Mouse (Mus musculus) hindbrain, embryonic 16.5 days (tissue): Measurements from ENCODE around the gene Dennd1a. TPM values are rescaled to one million over a fixed set of nuclear protein-coding genes. Genes with fewer than 3 reads are reported as not detected.

Source experiments
- ATAC-seq: fragments of 200-750 bp; cut with Nextera tagmentation; 2 replicates; pipeline ENCODE4 v1.8.0; 2017; ENCODE audit warnings: moderate TSS enrichment, moderate library complexity
- H3K27ac ChIP-seq: fragments of 300-500 bp; sonication (generic); 2 replicates; pipeline ENCODE4 v1.5.1; 2014; ENCODE audit warnings: low read depth, mild to moderate bottlenecking, control low read depth, low read length, moderate library complexity
- H3K27me3 ChIP-seq: fragments of 300-500 bp; sonication (generic); replicated peaks from 2 replicates; pipeline ENCODE4 v1.6.1; 2014; ENCODE audit warnings: low read length; ENCODE audit not compliant: control insufficient read depth, insufficient read depth
- H3K36me3 ChIP-seq: fragments of 300-500 bp; sonication (generic); 2 replicates; pipeline ENCODE4 v1.6.1; 2014; ENCODE audit warnings: mild to moderate bottlenecking, low read length, moderate library complexity, mixed read lengths; ENCODE audit not compliant: control insufficient read depth, insufficient read depth
- H3K4me1 ChIP-seq: fragments of 300-500 bp; sonication (generic); 2 replicates; pipeline ENCODE4 v1.6.1; 2014; ENCODE audit warnings: low read depth, low read length; ENCODE audit not compliant: control insufficient read depth, insufficient read depth
- H3K4me2 ChIP-seq: fragments of 300-500 bp; sonication (generic); 2 replicates; pipeline ENCODE4 v1.6.1; 2014; ENCODE audit warnings: mild to moderate bottlenecking, low read length, control low read depth, moderate library complexity
- H3K4me3 ChIP-seq: fragments of 300-500 bp; sonication (generic); 2 replicates; pipeline ENCODE4 v1.5.1; 2014; ENCODE audit warnings: mild to moderate bottlenecking, low read length, control low read depth, moderate library complexity
- H3K9ac ChIP-seq: fragments of 300-500 bp; sonication (generic); 2 replicates; pipeline ENCODE4 v1.6.1; 2014; ENCODE audit warnings: low read depth, mild to moderate bottlenecking, control low read depth, low read length, moderate library complexity
- H3K9me3 ChIP-seq: fragments of 300-500 bp; sonication (generic); 2 replicates; pipeline ENCODE4 v1.6.1; 2014; ENCODE audit warnings: mild to moderate bottlenecking, low read length, moderate library complexity; ENCODE audit not compliant: control insufficient read depth
- WGBS: fragments of 180-500 bp; shearing (Covaris S2); extraction: QIAGEN DNeasy Blood & Tissue Kit; methylation state at CpG from one replicate; pipeline ENCODE4 v1.1.7; 2014; 5-methylcytosine and 5-hydroxymethylcytosine counted together
- polyA plus RNA-seq: library from polyadenylated mRNA; unstranded; fragments of >200 nt; fragmentation: Nextera tagmentation; extraction: Ambion mirVana; gene quantifications from 2 replicates; pipeline ENCODE4 v1.2.1, GENCODE M21; 2015

Gene Dennd1a
- polyA plus RNA-seq, 1 experiment from 2014 or later = 15.4 TPM

DNA sequence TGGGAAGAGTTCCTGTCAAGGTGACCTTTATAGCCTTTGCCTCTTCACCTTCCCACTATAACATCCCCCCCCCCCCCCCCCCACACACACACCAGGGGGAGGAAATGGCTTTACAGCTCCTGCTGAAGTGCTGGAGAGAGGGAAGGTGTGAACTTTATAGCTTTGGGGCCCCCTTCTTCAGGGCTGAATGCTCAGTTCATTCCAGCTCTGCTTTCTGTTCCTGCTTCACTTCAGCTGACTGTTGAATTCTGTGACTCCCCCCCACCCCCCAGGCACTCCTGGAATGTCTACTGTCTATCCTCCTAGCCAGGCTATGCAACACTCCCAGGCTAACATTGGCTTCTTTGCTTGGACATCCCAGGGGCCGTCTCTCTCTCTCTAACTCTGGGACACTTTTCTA lies 491.2 kb downstream of the Dennd1a start:
- Histone ChIP-seq H3K4me2 (no peak overlapping the region), H3K9ac (no peak overlapping the region), H3K4me1 (no peaks in the 10 kb centered on the region), H3K27ac (no peak overlapping the region), H3K36me3 (0 out of 2 replicates have a peak, but pooled peaks cover 2% of the 10 kb centered on the region), H3K27me3 (peaks cover 6% of the 10 kb centered on the region; the same call in 1 of the 2 replicates), H3K9me3 (no peaks in the 10 kb centered on the region; the same call in 1 of the 2 replicates), H3K4me3 (no peak overlapping the region)
- 72% methylated on average over 1 of the region's 1 CpGs for WGBS
- ATAC-seq = no peak

DNA sequence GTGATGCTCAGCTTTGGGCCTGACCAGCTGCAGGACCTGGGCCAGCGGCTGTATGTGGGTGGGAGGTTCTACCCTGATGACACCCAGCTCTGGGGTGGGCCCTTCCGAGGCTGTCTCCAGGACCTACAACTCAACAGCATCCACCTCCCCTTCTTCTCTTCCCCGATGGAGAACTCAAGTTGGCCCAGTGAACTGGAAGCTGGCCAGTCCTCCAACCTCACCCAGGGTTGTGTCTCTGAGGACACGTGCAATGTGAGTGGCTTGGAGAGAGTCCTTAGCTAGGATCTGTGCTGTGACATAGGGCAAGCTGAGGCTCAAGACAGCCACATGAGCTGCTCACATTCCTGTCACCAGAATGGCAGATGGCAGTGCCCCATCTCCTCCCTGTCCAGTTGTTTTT lies 495.9 kb downstream of the Dennd1a start:
- Histone ChIP-seq H3K9me3 (no peaks in the 10 kb centered on the region; the same call in 1 of the 2 replicates), H3K27ac (no peak overlapping the region), H3K9ac (no peak overlapping the region), H3K27me3 (peaks cover 6% of the 10 kb centered on the region; the same call in 1 of the 2 replicates), H3K4me3 (no peak overlapping the region), H3K4me2 (no peak overlapping the region), H3K36me3 (no peaks in the 10 kb centered on the region), H3K4me1 (peaks cover 3% of the 10 kb centered on the region; the same call in 1 of the 2 replicates)
- WGBS = 80% methylated on average over 4 of the region's 4 CpGs
- ATAC-seq = no peak

DNA sequence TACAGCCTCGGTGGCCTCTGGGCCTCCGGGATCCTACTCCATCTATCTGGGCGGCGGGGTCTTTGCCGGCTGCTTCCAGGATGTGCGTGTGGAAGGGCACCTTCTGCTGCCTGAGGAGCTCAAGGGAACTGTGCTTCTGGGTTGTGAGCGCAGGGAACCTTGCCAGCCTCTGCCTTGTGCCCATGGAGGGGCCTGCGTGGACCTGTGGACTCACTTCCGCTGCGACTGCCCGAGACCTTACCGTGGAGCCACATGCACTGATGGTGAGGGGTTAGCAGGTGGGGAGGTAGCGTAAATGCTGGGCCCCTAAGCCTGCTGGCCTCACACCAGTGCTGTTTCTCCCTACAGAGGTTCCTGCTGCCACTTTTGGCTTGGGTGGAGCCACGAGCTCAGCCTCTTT lies 496.5 kb downstream of the Dennd1a start:
- Histone ChIP-seq H3K4me3 (no peak overlapping the region), H3K4me1 (peaks cover 3% of the 10 kb centered on the region; the same call in 1 of the 2 replicates), H3K4me2 (no peak overlapping the region), H3K27me3 (peaks cover 6% of the 10 kb centered on the region; the same call in 1 of the 2 replicates), H3K36me3 (no peaks in the 10 kb centered on the region), H3K9me3 (no peaks in the 10 kb centered on the region; the same call in 1 of the 2 replicates), H3K27ac (no peak overlapping the region), H3K9ac (no peak overlapping the region)
- no peak for ATAC-seq
- WGBS = 93% methylated on average over 14 of the region's 14 CpGs

DNA sequence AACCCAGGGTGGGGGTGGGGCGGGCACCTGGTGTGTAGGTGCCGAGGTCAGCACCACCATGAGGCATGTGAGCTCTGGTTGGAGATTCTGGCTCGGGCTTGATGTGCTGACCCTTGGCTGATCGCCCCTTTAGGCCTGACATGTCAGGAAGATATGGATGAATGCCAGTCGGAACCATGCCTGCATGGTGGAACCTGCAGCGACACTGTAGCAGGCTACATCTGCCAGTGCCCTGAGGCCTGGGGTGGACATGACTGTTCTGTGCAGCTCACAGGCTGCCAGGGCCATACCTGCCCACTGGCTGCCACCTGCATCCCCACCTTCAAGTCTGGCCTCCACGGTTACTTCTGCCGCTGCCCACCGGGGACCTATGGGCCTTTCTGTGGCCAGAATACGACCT lies 497.2 kb downstream of the Dennd1a start:
- Histone ChIP-seq H3K27ac (no peak overlapping the region), H3K4me1 (peaks cover 3% of the 10 kb centered on the region; the same call in 1 of the 2 replicates), H3K4me2 (no peak overlapping the region), H3K4me3 (no peak overlapping the region), H3K36me3 (no peaks in the 10 kb centered on the region), H3K9ac (no peak overlapping the region), H3K9me3 (no peaks in the 10 kb centered on the region; the same call in 1 of the 2 replicates), H3K27me3 (peaks cover 6% of the 10 kb centered on the region; the same call in 1 of the 2 replicates)
- no peak for ATAC-seq
- 88% methylated on average over 9 of the region's 10 CpGs for WGBS

DNA sequence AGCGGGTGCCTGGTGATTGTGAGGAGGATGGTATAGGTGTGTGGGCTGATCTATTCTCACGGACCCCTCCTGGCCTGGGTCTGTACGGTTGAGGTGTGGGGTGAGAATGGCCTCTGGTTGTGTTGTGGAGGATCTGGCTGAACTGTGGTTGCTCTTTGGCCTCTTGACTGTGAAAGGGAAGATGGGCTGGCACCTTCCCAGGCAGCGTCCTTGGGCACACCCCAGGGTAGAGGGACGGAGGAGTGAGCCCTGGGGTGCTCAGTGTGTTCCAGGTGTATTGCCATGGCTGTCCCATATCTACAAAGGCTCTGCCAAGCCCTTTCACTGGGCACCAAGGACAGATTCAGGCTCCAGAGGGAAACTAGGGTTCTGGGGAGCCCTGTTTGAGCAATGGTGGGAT lies 498.2 kb downstream of the Dennd1a start:
- 83% methylated on average over 5 of the region's 5 CpGs for WGBS
- Histone ChIP-seq H3K27ac (no peak overlapping the region), H3K9ac (no peak overlapping the region), H3K27me3 (peaks cover 6% of the 10 kb centered on the region; the same call in 1 of the 2 replicates), H3K4me1 (peaks cover 3% of the 10 kb centered on the region; the same call in 1 of the 2 replicates), H3K36me3 (no peaks in the 10 kb centered on the region), H3K4me3 (no peak overlapping the region), H3K9me3 (no peaks in the 10 kb centered on the region; the same call in 1 of the 2 replicates), H3K4me2 (no peak overlapping the region)
- ATAC-seq = no peak

DNA sequence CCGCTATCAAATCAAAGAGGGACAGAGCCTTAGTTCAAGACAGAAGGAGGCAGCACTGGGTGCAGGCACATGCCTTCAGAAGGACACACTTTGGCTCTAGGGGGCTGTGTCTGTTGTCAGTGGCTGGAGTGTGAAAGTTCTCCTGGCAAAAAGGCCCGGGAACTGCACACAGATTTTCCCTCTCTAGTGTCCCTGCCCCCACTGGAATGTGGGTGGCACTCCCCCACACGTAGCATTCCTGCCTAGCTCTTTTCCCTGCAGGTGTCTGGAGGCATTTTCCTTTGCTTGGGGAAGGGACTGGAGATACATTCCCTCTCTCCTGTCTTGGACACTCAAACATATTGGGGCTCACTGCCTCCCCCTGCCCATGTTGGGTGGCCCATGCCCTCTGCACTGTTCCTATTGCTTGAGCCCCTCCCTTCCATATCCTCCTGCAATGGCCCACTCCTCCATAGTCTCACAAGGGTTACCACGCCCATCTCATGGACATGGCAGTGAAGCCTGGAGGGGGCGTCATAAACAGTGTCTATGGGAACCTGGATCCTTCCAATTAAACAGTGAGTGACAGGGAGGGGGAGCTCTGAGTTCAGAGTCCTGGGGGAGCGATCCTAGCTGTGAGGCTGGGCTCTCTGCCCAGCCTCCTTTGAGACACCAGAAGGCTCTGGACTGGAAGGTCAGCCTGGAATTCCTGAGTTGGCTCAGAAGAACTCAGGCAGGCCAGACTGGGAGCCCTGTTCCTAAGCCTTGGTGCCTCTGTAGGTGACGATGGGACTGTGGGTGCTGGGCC lies 498.8 kb downstream of the Dennd1a start:
- Histone ChIP-seq H3K9me3 (no peaks in the 10 kb centered on the region; the same call in 1 of the 2 replicates), H3K36me3 (no peaks in the 10 kb centered on the region), H3K4me1 (peaks cover 3% of the 10 kb centered on the region; the same call in 1 of the 2 replicates), H3K9ac (no peak overlapping the region), H3K4me3 (no peak overlapping the region), H3K27me3 (peaks cover 6% of the 10 kb centered on the region; the same call in 1 of the 2 replicates), H3K4me2 (no peak overlapping the region), H3K27ac (0 out of 2 replicates have a peak overlapping the region, but pooled peaks have one; percentile 15)
- ATAC-seq = peak; percentile 35
- whole genome bisulfite sequencing = 52% methylated on average over 7 of the region's 7 CpGs

DNA sequence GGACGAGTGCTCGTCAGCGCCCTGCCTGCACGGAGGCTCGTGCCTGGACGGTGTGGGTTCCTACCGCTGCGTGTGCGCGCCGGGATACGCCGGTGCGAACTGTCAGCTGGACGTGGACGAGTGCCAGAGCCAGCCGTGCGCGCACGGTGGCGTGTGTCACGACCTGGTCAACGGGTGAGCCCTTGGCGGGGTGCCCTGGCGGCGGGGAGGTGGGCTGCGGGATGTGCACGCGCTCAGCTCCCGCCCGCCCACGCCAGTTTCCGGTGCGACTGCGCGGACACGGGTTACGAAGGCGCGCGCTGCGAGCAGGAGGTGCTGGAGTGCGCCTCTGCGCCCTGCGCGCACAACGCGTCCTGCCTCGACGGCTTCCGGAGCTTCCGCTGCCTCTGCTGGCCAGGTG lies 500.7 kb downstream of the Dennd1a start:
- Histone ChIP-seq H3K4me2 (peak overlapping the region; percentile 46), H3K4me1 (peaks cover 3% of the 10 kb centered on the region; the same call in 1 of the 2 replicates), H3K27ac (no peak overlapping the region), H3K9ac (peak overlapping the region; percentile 35), H3K36me3 (no peaks in the 10 kb centered on the region), H3K9me3 (no peaks in the 10 kb centered on the region), H3K27me3 (no peaks in the 10 kb centered on the region), H3K4me3 (peak overlapping the region; percentile 34)
- WGBS = 43% methylated on average over 52 of the region's 52 CpGs
- ATAC-seq = 0 out of 2 replicates have a peak, but pooled peaks have one; percentile 25

DNA sequence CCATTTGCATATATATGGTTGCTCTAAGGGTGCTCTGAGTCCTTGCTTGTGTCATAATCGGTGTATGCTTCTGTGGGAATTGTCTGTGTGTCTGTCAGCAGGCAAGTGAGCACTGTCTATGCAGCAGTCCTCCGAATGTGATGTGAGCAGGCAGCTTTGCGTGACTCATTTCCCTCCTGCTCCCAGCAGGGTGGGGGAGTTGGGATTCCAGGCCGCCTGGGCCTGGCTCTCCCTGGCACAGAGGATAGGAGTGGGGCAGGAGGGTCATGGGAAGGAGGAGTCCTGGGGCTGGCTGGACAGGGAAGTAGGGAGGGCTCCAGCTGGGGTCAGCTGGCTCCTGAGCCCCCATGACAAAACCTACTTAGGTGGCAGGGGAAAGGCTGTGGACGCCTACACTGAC lies 502.7 kb downstream of the Dennd1a start:
- no peaks in the 10 kb centered on the region for H3K27me3 ChIP-seq
- no peak for ATAC-seq
- no peaks in the 10 kb centered on the region for H3K36me3 ChIP-seq
- H3K27ac ChIP-seq = no peak overlapping the region
- H3K9me3 ChIP-seq = no peaks in the 10 kb centered on the region
- H3K9ac ChIP-seq = no peak overlapping the region
- no peak overlapping the region for H3K4me2 ChIP-seq
- H3K4me1 ChIP-seq = peaks cover 11% of the 10 kb centered on the region
- H3K4me3 ChIP-seq = no peak overlapping the region
- WGBS = 59% methylated on average over 5 of the region's 5 CpGs

DNA sequence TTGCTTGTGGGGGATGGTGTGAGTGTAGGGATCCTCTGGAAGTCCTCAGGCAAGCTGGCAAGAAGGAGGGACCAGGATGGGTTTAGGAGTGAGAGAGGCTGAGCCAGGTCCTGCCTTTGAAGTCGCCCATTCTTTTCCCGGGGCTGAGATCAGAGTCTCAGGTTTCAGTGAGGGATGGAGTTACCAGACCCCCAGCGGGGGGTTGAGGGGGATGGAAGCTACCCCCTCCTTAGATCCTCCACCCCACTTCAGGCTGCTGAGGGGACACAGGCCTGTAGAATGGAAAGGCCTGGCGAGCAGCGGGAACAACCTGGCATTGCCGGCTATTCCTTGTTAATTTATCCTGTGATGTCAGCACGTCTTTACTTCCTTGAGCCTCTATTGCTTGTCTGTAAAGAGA lies 505.2 kb downstream of the Dennd1a start:
- peaks cover 20% of the 10 kb centered on the region for H3K4me1 ChIP-seq
- H3K27me3 ChIP-seq = no peaks in the 10 kb centered on the region
- no peaks in the 10 kb centered on the region for H3K36me3 ChIP-seq
- H3K9me3 ChIP-seq = no peaks in the 10 kb centered on the region
- H3K9ac ChIP-seq = no peak overlapping the region
- no peak overlapping the region for H3K4me3 ChIP-seq
- no peak for ATAC-seq
- no peak overlapping the region for H3K4me2 ChIP-seq
- WGBS = 30% methylated on average over 7 of the region's 7 CpGs
- H3K27ac ChIP-seq = no peak overlapping the region
